Mouse (Mus musculus): Measurements from ENCODE around the gene Gpr19.

Gpr19 gene

DNA sequence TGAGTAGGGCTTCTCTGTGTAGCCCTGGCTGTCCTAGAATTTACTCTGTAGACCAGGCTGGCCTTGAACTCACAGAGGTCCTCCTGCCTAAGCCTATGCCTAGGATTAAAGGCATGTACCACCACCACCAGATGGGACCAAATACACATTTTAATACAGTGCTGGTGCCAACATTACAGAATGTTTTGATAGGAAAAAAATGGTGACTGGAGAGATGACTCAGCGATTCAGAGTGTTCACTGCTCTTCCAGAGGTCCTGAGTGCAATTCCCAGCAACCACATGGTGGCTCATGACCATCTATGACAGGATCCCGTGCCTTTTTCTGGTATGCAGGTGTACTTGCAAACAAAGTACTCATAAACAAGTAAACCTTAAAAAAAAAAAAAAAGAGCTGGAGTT is 48.9 kb downstream of the Gpr19 start:
- DNase-seq (ENCODE audit: low spot score in 2 of 2), result no peak

DNA sequence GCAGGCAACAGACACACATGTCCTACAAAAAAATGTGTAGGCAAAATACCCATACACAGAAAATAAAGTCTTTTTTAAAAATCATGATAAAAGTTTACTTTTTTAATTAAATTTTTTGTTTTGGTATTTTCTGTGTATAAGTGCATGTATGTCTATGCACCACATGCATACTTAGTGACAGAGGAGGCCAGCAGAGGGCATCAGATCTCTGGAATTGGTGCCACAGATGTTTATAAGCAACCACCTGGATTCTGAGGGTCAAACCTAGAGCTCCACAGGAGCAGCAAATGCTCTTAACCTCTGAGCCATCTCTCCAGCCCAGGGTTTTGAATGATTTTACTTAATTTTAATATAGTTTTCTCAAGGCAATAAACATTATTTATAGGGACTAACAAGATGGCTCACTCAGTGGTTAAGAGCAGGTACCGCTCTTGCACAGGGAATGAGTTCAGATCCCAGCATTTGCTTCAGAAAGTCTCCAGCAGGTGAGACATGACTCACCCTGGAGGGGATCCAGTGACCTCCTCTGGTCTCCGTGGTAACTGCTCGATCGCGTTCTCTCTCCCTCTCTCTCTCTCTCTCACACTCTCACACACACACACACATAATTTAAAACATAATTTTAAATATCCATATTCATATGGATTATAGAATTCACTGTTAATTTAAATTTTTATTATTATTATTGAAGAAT is 50.0 kb downstream of the Gpr19 start:
- DNase-seq (ENCODE audit: low spot score in 2 of 2), result no peak

DNA sequence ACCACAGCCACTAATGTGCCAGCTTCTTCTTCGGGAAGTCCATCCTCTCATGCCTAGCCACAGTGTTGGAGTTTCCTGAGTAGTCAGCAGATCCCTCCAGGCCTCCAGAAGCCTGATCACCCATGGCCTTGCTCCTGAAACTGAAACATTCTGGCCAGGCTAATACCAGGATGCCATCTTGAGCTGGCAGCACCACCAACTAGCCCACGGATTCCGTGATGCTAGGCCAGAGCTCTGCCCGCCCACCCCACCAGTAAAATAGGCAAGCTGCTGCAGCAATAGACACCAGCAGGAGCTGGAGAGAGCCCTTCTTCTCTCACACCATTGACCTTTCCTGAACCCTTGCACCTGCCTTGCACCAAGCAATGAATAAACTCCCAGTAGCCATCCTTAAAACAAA is 50.8 kb downstream of the Gpr19 start:
- DNase-seq (ENCODE audit: low spot score in 2 of 2), result no peak

DNA sequence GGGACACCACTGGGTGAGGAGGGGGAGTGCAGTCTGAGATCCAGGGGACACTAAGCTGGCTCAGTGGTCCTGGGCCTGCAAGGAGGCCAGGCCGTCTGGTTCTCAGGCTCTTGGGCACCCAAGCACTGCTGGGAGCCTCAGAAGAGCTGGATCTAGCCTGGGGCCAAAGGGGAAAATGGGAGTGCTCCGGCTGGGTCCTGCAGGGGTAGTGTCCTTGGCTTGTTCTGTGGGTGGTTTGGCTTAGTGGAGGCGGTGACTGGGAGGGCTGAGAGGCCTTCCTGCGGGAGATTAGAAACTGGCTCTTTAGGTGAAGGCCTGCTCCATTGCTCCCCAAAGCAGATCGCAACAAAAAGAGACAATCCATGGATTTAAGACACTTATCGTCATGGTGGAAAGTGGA is 52.1 kb downstream of the Gpr19 start:
- DNase-seq (ENCODE audit: low spot score in 2 of 2), result no peak

DNA sequence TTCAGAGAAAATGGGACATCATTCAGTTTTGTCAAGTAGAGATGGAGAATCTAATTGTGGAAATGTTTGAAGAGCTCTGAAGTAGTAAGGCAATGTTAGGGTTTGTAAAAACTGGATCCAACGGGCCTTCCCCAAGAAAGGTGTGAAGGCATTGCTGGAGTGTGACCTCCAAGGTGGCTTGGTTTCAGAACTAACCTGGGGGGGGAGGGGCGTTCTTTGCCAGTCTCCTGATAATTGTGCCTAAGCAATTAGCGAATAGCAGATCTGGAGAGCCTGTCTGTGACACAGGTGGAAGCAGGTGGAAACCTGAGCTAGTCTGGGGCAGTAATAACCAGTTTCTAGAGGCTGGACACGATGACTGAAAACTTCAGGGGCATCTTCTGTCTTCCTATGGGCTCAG is 52.7 kb downstream of the Gpr19 start:
- no peak for DNase-seq (ENCODE audit: low spot score in 2 of 2)

DNA sequence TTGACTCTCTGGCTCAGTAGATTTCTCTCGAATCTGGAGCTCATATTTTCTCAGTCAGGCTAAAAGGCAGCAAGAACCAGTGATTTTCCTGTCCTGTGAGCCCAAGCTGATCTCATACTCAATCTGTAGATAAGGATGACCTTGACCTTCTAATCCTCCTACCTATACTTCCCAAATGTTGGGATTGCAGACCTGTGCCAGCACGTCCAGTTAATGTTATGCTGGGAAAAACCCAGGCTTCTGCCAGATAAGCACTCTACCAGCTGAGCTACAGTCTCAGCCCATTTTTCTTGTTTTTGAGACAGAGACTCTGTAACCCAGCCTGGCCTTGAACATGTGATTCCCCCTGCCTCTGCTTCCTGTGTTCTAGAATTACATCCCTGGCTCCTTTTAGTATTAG is 58.0 kb downstream of the Gpr19 start:
- DNase-seq (ENCODE audit: low spot score in 2 of 2), result no peak

DNA sequence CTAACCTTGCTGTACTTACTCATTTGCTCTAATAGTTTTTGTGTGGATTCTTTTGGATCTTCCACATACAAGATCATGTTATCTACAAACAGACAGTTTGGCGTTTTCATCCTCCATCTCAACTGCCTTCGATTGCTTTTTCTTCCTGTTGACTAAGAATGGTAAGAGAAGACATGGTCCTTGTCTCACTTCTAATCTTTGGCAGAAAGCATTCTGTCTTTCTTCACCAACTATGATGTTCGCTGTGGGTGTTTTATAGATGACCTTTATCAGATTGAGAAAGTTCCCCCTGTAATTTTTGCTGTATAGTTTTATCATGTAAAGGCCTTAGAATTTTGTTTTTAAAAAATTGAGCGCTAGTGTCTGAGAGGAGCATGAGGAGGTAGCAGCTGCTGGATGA is 60.3 kb downstream of the Gpr19 start:
- DNase-seq (ENCODE audit: low spot score in 2 of 2), result no peak

DNA sequence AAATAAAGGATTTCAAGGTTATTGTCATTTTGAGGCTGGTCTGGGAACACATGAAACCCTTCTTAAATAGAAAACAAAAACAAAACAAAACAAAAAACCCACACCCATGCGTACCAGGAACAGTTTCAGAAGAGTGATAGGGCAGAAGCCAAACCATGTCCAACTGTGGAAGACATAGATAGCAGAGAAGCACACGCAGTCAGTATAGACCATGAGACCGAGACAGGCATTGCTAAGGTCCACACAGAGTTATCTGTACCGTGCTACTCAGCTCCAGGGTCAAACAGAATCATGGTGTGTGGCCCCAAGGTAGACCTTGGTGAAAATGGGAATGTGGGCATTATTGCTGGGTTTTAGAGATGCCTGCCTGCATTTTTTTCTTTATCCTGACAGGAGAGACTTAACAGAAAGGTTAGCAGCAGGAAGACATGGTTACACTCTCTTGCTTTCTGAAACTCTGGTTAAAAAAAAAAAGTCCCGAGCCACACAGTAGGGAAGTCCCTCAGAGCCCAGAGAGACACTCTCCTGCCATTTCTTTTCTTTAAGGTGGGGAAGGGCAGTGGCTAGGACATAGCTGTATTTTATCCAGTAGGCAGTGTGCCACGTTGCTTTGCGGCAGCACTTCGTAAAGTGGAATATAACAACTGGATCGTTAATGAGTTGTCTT is 63.7 kb downstream of the Gpr19 start:
- DNase-seq (ENCODE audit: low spot score in 2 of 2), result no peak

DNA sequence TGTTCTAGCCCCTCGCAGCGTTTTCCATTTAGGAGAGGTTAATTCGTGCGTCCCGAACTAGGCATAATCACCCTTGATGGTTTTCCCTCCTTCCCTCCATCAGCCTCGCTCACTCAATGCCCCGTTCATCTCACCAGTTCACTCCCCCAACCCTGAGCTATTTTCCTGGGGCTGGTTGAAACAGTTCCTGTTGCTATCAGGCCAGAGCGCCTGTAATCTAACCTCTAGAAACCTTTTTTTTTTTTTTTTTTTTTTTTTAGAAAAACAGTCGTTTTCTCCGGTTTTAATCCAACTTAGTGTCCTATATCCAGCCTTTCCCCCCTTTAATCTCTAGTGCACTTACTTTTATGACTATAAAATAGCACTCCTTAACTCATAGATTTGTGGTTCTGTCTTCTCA is 67.6 kb downstream of the Gpr19 start:
- DNase-seq (ENCODE audit: low spot score in 2 of 2), result no peak

DNA sequence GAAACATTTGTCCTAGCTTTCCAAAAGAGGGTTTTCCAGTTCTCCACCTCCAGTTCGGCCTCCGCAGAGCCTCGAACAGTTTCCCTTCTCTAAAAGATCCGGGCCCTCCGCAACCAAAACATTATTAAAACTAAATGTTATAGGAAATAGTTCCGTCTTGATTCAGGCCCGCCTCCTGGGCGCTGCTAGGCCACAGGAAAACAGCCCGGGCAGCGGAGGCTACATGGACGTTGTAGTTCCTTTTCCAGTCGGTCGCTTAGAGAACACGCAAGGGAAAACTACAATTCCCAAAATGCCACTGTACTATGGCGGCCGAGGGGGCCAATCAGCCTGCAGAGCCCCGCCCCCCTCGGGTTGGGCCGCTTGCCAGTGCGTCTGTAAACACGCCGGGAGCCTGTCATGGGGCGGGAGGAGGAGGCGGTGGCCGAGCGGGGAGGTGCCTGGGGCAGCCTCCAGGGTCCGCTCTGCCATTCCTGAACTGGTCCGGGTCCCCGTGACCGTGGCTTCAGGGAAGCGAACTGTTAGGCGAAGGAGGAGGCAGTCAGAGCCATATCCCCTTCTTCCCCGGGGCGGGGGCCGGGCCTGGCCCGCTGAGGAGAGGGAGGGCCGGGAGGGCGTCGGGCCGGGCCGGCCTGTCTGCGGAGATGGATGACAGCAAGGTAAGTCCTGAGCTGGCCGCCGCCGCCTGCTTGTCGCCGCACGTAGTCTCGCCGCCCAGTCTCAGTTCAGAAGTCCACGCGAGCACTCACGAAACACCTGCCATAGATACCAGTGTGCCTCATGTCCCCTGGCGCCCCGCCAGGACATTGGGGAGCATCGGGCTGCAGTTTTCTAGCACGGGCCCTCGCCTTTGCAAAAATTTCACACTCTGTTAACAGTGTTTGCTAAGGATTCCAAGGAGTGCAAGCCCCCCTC is 68.3 kb downstream of the Gpr19 start, which contains the start of gene Crebl2:
Crebl2 (plus strand) TSS at position 369 of the 915 bp plus-strand sequence.
- DNase-seq (ENCODE audit: low spot score in 2 of 2), result peak; percentile 99 to 100

DNA sequence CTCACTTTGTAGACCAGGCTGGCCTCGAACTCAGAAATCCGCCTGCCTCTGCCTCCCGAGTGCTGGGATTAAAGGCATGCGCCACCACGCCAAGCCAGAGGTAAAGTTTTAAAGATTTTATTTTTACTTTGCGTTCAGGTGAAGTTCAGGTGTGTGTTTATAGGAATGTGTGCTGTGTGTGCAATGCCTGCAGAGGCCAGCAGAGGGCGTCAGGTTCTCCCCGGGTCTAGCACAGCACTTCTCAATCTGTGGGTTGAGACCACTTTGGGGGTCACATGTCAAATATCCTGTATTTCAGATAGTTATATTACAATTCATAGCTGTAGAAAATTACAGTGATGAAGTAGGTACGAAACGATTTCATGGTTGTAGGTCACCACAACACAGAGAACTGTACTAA is 75.5 kb downstream of the Gpr19 start:
- no peak for DNase-seq (ENCODE audit: low spot score in 2 of 2)

DNA sequence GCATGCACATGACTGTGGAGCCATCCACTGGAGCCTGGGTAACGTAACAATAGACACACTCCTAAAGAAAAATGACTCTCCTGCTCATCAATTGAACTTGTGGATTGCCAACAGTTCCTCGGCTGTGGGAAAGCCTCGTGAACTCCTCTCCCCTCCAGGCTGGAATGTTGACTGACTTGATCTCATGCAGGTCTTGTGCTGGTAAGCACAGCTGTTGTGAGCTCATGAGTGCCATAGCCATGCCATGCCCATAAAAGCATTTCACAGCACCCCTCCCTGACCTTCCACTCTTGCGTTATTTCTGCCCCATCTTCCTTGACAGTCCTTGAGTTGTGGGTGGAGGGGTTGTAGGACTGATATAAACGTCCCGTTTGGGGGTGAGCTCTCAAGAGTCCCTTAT is 78.0 kb downstream of the Gpr19 start:
- no peak for DNase-seq (ENCODE audit: low spot score in 2 of 2)

DNA sequence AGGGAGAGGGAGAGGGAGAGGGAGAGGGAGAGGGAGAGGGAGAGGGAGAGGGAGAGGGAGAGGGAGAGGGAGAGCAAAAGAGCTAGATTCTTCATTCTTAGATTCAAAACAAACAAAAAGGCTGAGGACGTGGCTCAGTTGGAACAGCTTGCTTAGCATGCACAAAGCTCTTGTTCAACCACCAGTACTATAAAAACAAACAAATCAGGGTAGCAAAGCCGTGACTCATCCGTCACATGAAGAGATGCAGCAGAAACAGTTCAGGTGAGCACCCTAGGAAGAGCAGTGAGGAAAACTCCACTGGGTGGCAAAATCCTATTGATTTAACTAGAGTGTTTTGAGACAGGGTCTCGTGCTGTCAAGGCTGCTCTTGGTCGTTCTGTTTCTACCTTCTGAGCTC is 78.6 kb downstream of the Gpr19 start:
- no peak for DNase-seq (ENCODE audit: low spot score in 2 of 2)
